Mouse (Mus musculus): ENCODE data around the gene 1110008P14Rik.

GRCm38 (mm10) chr2:32412742-32413531, 31.2 kb upstream of the 1110008P14Rik start:
- no peak for TF ChIP-seq EP300 (optimal IDR thresholded peaks at IDR 0.05)
- no peak for TF ChIP-seq CTCF (IDR thresholded peaks at IDR 0.05; ENCODE audit: low read depth)
